Mouse (Mus musculus): Measurements from ENCODE around the gene Gm43518.

Gm43518 gene

DNA sequence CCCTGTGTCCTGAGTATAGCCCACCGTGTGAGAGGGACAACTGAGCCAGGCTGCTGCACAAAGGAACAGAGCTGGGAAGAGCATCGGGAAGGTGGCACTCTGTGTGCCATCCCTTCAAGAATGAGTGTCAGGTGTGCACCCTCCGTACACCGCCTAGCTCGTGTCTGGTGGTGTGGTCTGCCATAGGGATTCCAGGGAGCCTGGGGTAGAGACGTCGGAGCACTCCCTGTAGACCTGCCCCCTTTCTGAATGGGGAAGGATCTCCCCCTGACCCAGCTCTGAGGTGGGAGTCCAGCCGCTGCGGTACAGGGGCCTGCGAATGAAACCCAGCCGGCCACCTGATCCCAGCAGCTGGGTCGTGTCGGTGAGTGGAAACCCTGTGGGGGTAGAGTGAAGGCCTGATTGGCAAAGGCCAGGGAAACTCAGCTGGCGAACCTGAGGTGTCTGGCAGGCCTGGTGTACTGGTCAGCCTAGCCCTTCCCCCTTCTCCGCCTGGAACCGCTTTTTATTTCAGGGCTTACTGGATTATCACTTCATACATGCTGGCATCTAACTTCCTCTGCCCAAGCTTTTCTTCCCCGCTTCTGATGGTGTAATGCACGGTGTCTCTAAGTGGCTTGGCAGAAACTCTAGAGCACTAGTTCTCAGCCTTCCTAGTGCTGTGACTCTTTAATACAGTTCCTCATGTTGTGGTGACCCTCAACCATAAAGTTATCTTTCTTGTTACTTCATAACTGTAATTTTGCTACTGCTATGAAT, 52.2 kb downstream of the Gm43518 start:
- DNase-seq (ENCODE audit: low read depth, low spot score): no peak

- DNase-seq (ENCODE audit: low read depth, low spot score): no peak
Observed at GRCm38 (mm10) chr5:123979980-123980369, 52.8 kb downstream of the Gm43518 start.

- DNase-seq (ENCODE audit: low read depth, low spot score): no peak
Observed at GRCm38 (mm10) chr5:123980521-123981249, 53.5 kb downstream of the Gm43518 start.

DNA sequence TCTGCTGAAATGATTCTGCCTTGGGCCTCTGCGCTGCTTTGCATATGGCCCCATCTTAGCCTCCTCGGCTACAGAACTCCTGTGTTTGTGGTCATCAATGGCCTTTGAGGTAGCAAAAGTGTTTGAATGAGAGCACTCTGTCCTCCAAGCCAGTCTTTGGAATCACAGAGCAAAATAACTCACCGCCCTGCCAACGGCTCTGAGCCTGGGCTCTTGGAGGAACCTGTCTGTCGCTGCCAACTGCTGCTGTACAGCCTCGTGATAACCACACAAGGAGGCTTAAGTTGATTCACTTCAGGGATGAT, 54.0 kb downstream of the Gm43518 start:
- DNase-seq (ENCODE audit: low read depth, low spot score): no peak

DNA sequence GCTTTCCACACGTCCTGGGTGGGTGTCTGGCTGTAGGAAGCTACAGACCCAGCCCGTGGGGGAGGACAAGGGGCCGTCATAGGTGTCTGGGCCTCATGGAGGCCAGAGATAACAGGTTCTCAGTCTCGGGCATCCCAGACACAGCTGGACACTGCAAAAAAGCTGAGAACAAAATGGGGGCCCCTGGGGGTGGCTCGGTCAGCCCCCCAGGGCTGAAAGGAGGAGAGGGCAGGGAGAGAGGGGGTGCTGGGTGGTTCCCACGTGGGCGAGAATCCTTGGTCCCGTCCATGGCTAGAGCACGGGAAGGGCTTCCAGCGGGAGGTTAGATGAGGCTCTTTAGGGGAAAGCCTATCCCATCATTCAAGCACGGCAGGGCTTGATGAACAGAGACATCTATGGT, 55.6 kb downstream of the Gm43518 start:
- no peak for DNase-seq (ENCODE audit: low read depth, low spot score)

- DNase-seq (ENCODE audit: low read depth, low spot score): no peak
Observed at GRCm38 (mm10) chr5:123985434-123985833, 58.2 kb downstream of the Gm43518 start.

DNA sequence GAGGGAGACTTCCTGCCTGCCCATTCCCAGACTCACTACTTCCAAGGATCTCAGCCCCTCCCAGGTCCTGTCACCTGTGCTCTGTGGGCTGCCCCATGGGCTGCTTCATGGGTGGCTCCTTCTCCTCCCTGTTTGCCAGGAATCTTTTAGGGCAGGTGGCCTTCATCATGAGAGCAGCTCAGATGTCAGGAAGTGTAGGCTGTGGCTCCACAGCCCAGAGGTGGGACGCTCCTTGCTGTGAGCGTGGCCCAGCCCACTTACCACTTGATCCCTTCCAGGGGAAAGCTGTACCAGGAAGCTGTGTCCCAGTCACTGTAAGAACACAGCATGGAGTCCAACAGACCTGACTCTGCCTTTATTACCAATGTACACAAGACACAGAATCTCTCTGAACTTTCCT, 59.7 kb downstream of the Gm43518 start:
- DNase-seq (ENCODE audit: low read depth, low spot score): no peak

GRCm38 (mm10) chr5:123987511-123987910, 60.3 kb downstream of the Gm43518 start:
- DNase-seq (ENCODE audit: low read depth, low spot score): no peak
